Mouse (Mus musculus): Measurements from ENCODE around the gene Cyp2c38.
"Not testable (repeated sequence)": the region's sequence is repeated elsewhere in the genome, so short reads cannot be mapped to it uniquely, and the experiment has no call there.

Cyp2c38 gene

DNA sequence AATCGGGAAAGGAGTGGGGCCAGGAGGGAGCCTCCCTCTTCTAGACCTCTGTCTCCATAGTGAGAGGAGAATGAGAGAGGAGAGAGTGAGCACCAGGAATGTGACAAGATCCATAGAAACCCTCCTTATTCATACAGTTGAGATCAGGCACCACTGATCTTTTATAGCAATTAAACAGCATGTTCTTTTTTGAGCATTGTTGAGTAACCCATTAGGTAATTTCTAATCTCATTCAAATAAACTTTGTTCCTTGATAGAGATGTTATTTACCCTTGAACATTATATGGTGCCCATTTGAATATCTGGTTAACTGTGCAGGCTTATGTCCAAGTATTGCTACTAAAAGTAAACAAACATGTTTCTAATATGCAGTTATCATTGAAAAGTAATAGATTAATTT, at the start of gene Cyp2c38:
TSS of gene Cyp2c38 (minus strand) at position 135 of the 400 bp plus-strand sequence.
- DNase-seq: no peak

DNA sequence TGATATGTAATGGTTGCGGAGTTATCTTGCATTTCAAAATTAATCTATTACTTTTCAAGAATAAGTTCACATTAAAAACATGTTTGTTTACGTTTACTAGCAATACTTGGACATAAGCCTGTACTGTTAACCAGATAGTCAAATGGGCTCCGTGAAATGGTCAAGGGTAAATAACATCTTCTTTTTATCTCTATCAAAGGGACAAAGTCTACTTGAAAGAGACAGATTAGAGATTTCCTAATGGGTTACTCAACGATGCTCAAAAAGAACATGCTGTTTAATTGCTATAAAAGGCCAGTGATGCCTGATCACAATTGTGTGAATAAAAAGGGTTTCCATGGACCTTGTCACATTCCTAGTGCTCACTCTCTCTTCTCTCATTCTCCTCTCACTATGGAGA, 47.7 kb upstream of the Cyp2c38 start, which contains the start of gene Cyp2c39:
TSS of gene Cyp2c39 (plus strand) at position 329 of the 400 bp plus-strand sequence.
- DNase-seq: no peak

DNA sequence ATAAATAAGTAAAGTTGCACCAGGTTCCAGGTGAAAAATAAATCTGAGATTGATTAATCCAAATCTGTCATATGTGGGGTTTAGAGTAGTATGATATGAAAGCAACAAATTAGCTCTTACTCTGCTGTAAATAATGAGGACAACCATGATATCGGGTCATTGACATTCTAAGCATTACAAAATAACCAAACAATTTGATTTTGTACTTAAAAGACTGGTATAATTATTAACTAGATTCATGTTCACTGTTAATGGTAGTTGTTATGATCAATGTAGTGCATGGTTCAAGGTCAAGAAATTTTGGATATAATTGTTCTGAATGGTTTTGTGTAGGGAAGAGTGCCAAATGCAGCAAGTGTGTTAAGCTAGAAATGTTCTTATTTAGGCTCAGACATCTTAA, 46.7 kb upstream of the Cyp2c38 start:
- DNase-seq: no peak

DNA sequence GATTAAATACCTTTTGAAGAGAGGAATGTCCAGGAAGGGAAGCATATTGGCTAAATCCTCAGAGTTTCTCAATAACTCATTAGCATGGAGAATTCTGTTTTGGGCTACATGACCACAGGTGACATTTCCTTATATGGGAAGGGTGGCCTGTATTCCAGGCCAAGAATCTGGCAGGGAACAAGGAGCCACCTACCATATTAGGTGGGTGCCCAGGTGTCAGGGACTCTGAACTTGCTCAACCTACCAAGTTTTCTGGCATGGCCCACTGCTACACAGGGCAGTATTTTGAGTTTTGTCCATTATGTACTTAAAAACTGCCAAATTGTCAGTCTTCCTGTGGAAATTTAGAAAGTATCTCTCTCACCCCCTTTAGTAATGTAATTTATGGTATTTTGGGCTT, 43.5 kb upstream of the Cyp2c38 start:
- DNase-seq: no peak

DNA sequence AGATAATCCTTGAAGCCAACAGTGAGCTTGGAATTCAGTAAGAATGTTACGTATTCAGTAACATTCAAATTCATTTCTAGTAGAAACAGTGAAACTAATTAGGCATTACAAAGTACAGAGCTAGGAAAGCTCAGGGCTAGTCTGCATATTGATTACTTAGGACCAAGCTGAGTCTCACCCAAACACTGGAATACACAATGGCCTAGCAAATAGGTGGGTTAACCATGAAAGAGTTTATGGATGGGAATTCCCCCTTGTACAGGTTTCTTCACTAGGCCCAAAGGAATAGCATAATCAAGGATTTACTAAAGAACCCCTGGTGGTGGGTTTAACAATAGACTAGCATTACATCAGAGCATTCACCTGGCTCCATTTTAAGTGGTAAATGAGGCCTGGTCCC, 21.1 kb upstream of the Cyp2c38 start:
- DNase-seq: not testable (repeated sequence)

DNA sequence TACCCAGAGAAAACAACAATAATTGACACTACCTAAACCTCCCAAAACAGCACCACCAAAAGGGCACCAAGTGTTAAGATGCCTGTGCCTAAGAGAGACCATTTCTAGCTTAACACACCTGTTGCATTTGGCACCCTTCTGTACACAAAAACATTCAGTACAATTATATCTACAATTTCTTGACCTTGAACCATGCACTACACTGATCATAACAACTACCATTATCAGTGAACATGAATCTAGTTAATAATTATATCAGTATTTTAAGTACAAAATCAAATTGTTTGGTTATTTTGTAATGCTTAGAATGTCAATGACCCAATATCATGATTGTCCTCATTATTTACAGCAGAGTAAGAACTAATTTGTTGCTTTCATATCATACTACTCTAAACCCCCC, 1.0 kb upstream of the Cyp2c38 start:
- DNase-seq: no peak

Measured in right cerebral cortex, postnatal 4 days (tissue).